Mouse (Mus musculus): ENCODE data around the gene Sema3b.

DNA sequence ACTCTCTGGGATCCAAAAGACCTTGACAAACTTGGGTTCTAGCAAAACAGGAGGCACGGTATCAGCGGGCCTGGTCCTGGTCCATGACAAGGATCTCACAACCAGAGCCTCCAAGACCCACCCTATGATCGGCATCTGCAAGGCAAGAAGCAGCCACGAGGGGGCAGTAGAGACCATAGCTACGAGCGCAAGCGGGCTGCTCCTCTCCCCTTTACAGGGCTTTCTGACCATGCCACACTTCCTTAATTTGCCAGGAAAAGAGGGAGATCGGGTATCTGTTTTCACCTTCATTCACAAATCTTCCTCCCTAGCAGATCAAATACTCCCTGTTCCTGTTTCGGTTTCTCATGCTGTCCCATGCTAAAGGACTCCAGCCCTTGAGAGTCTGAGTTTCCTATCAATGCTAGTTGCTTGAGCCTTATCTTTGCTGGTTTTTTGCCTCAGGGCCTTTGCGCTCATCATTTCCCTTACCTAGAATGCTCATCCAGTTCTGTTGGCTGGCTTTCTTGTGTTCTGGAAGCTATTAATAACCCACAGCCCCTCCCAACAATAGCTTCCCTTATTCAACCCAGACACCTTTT is 6.9 kb downstream of the Sema3b start:
- TF ChIP-seq TAL1 (IDR thresholded peaks at IDR 0.05; ENCODE audit: low read length) (no peak), GATA1 (IDR thresholded peaks at IDR 0.05; ENCODE audit: low read length) (peak; percentile 30; the same call in 1 of the 2 replicates)

Measured in erythroblast, embryonic 14.5 days (primary cell).